Mouse (Mus musculus) spleen, adult 2 months (tissue): Measurements from ENCODE around the gene Elmo2.

Source experiments
- CTCF ChIP-seq: fragments of 200-500 bp; IDR thresholded peaks from 2 replicates; pipeline ENCODE4 v1.5.1; 2011; ENCODE audit warnings: mild to moderate bottlenecking, inconsistent platforms; ENCODE audit not compliant: insufficient read depth, insufficient read length, insufficient replicate concordance; ENCODE audit errors: extremely low read depth
- POLR2A ChIP-seq: fragments of 200-500 bp; IDR thresholded peaks from 2 replicates; pipeline ENCODE4 v1.6.1; 2011; ENCODE audit warnings: low read depth, low read length, inconsistent platforms

DNA sequence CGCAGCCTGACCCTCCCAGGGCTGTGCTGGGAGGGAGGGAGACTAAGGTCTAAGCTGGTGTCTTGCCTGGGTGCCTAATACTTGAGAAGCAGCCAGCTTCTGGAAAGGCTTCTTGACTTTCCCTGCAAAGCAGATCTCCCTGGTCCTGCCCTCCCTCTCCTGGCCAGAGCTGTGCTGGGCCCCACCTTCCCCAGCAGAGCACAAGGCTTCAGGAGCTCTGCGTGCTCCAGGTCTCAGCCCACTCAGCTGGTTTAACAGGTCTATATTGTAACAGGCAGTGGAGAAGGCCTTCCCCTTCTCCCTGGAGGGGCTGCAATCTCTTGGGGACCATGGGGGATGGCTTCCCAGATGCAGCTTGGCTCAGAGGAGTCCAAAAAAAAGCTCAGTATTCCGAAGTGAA is 24.9 kb downstream of the Elmo2 start:
- TF ChIP-seq POLR2A, result no peak
- no peak for TF ChIP-seq CTCF
